Mouse (Mus musculus): ENCODE measurements around the gene Atrip.

DNA sequence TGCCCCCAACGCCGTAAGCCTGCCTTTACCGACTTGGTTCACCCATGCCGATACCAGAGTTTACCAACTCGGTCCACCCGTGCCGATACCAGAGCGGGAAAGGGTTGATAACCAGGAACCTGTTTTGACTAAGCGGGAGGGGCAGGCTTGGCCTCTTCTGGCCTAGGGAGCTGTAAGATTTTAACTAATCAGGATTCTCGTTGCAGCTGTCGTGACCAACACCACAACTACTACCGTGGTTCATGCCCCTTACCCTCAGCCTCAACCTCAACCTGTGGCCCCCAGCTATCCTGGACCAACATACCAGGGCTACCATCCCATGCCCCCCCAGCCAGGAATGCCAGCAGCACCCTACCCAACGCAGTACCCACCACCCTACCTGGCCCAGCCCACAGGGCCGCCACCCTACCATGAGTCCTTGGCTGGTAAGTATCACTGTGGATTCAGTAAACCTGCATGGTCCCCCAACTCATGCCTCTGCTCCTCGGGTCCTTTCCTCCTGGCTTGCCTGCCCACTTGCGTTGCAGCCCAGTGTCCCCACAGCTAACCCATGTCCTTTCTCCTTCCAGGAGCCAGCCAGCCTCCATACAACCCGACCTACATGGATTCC is 17.7 kb downstream of the Atrip start:
- TF ChIP-seq CTCF (IDR thresholded peaks at IDR 0.05; ENCODE audit: borderline replicate concordance, insufficient read depth, low read depth, low read length): no peak
- TF ChIP-seq POLR2A (IDR thresholded peaks at IDR 0.05; ENCODE audit: borderline replicate concordance, insufficient read depth, low read length): no peak

All from cerebellum, adult 2 months (tissue).